Mouse (Mus musculus) A20 (cell line): ENCODE measurements at regions not wholly inside any gene's neighbourhood (a gene's known extent, or its start where the extent isn't known, plus 50 kb on each side); places are given as distances from the start of the nearest gene placed in this dataset.

Source experiments
- DNase-seq: peaks from one replicate; pipeline ENCODE4 v3.0.0-alpha.2; 2011; ENCODE audit warnings: low read depth, low spot score

- DNase-seq, result no peak
Measured at GRCm38 (mm10) chr13:28410324-28410723, 153.0 kb downstream of the Gm11361 start.

- no peak for DNase-seq
Measured at GRCm38 (mm10) chr13:28409609-28409902, 152.2 kb downstream of the Gm11361 start.

GRCm38 (mm10) chr13:28408868-28409608 is 151.7 kb downstream of the Gm11361 start:
- DNase-seq, result no peak

- no peak for DNase-seq
Measured at GRCm38 (mm10) chr13:28400459-28400858, 143.1 kb downstream of the Gm11361 start.
